Mouse (Mus musculus): ENCODE measurements around the gene Npas1.
A peak's percentile ranks its signal among the peaks of the same experiment; 100 is the strongest.

DNA sequence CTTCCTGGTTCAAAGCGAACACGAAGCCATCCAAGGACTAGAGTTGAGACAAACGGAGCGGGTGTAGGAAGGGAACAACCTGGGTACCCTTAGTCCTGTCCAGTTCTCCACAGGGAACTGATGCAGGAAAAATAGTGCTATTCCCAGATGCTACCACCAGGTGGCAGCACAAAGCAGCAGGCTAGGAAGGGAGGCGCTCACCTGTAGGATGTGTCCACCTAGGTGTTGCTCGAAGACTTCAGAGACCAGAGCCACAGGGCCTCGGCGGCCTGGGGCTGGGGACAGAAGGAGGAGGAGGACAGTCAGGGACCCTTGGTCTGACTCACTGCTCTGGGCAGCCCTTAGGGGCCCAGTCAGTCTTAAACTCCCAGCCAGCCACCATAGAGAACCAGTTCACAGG, 12.4 kb downstream of the Npas1 start:
- TF ChIP-seq CTCF (IDR thresholded peaks at IDR 0.05; ENCODE audit: low read depth) (peak; percentile 98), EP300 (IDR thresholded peaks at IDR 0.05; ENCODE audit: low read depth) (no peak)
